Mouse (Mus musculus): ENCODE measurements around the gene Disc1. TPM values are rescaled to one million over a fixed set of nuclear protein-coding genes. Genes with fewer than 3 reads are reported as not detected.

Disc1 gene
- polyA plus RNA-seq, 2 experiments, result 2.2 to 3.2 TPM

DNA sequence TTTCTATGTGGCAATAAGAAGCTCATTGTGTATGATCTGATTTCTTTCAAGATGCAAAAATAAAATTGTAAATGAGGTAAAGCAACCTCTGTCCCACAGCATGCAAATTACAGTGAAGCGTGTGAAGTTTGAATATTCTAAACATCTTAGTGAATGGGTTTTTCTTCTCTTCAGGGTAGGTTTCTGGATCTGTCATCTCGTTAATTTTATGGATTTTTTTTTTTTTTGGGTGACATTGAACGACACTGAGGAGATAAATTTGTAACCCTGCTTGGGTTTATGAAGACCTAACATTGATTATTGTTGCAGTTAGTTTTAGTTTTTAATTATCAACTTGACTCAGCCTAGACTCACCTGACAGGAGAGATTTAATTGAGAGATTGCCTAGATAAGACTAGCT lies 43.1 kb downstream of the Disc1 start:
- 77% methylated on average over 3 of the region's 3 CpGs for WGBS
- no peak overlapping the region for H3K4me2 ChIP-seq (replicated peaks; ENCODE audit: low read depth, low read length, severe bottlenecking)
- H3K27me3 ChIP-seq (ENCODE audit: control insufficient read depth, insufficient read depth, low read length), result no peaks in the 10 kb centered on the region
- no peak overlapping the region for H3K9ac ChIP-seq (ENCODE audit: low read depth, low read length, severe bottlenecking)
- H3K36me3 ChIP-seq (ENCODE audit: control insufficient read depth, insufficient read depth, low read length), result no peaks in the 10 kb centered on the region
- no peaks in the 10 kb centered on the region for H3K9me3 ChIP-seq (ENCODE audit: control insufficient read depth, low read length)
- DNase-seq (ENCODE audit: low spot score) (no peak), ATAC-seq (ENCODE audit: low FRiP score, low read depth) (no peak)
- H3K4me1 ChIP-seq (ENCODE audit: control insufficient read depth, insufficient read depth, low read length), result no peaks in the 10 kb centered on the region
- TF ChIP-seq POLR2A (IDR thresholded peaks at IDR 0.05; ENCODE audit: borderline replicate concordance, extremely low read depth, insufficient read depth, insufficient read length), result no peak
- H3K4me3 ChIP-seq (replicated peaks; ENCODE audit: low read length), result no peak overlapping the region
- no peak overlapping the region for H3K27ac ChIP-seq (replicated peaks; ENCODE audit: low read depth, low read length)

DNA sequence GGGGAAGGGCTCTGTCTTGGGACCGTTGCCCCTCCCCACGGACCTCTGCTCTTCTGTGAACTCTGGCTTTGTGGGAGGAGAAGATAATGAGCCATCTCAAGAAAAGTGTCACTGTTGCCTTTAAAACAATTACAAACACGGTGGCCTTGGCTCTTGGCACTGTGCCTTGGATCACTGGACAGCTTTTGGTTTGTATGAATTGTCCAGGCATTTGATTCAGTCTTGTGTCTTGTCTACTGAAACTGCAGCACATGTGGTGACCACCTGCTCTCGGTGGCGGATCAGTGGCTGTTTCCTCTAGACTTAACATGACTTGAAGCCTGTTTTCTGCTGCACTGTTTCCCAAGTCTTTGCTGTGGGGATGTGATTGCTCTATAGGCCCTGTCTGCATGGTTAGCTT lies 44.1 kb downstream of the Disc1 start:
- H3K9me3 ChIP-seq (ENCODE audit: control insufficient read depth, low read length), result no peaks in the 10 kb centered on the region
- H3K27me3 ChIP-seq (ENCODE audit: control insufficient read depth, insufficient read depth, low read length), result no peaks in the 10 kb centered on the region
- DNase-seq (ENCODE audit: low spot score), result peak; percentile 45
- no peak overlapping the region for H3K27ac ChIP-seq (replicated peaks; ENCODE audit: low read depth, low read length)
- WGBS, result 36% methylated on average over 5 of the region's 5 CpGs
- H3K4me1 ChIP-seq (ENCODE audit: control insufficient read depth, insufficient read depth, low read length), result no peaks in the 10 kb centered on the region
- ATAC-seq (ENCODE audit: low FRiP score, low read depth), result no peak
- H3K9ac ChIP-seq (ENCODE audit: low read depth, low read length, severe bottlenecking), result no peak overlapping the region
- H3K4me3 ChIP-seq (replicated peaks; ENCODE audit: low read length), result no peak overlapping the region
- no peaks in the 10 kb centered on the region for H3K36me3 ChIP-seq (ENCODE audit: control insufficient read depth, insufficient read depth, low read length)
- H3K4me2 ChIP-seq (replicated peaks; ENCODE audit: low read depth, low read length, severe bottlenecking), result no peak overlapping the region
- no peak for TF ChIP-seq POLR2A (IDR thresholded peaks at IDR 0.05; ENCODE audit: borderline replicate concordance, extremely low read depth, insufficient read depth, insufficient read length)

GRCm38 (mm10) chr8:125102303-125102702 lies 48.3 kb downstream of the Disc1 start:
- H3K4me1 ChIP-seq (ENCODE audit: control insufficient read depth, insufficient read depth, low read length), result no peaks in the 10 kb centered on the region
- TF ChIP-seq POLR2A (IDR thresholded peaks at IDR 0.05; ENCODE audit: borderline replicate concordance, extremely low read depth, insufficient read depth, insufficient read length), result no peak
- no peaks in the 10 kb centered on the region for H3K36me3 ChIP-seq (ENCODE audit: control insufficient read depth, insufficient read depth, low read length)
- H3K4me2 ChIP-seq (replicated peaks; ENCODE audit: low read depth, low read length, severe bottlenecking), result no peak overlapping the region
- no peaks in the 10 kb centered on the region for H3K9me3 ChIP-seq (ENCODE audit: control insufficient read depth, low read length)
- ATAC-seq (ENCODE audit: low FRiP score, low read depth) (no peak), DNase-seq (ENCODE audit: low spot score) (no peak)
- H3K9ac ChIP-seq (ENCODE audit: low read depth, low read length, severe bottlenecking), result no peak overlapping the region
- 75% methylated on average over 13 of the region's 13 CpGs for WGBS
- no peaks in the 10 kb centered on the region for H3K27me3 ChIP-seq (ENCODE audit: control insufficient read depth, insufficient read depth, low read length)
- no peak overlapping the region for H3K27ac ChIP-seq (replicated peaks; ENCODE audit: low read depth, low read length)
- no peak overlapping the region for H3K4me3 ChIP-seq (replicated peaks; ENCODE audit: low read length)

DNA sequence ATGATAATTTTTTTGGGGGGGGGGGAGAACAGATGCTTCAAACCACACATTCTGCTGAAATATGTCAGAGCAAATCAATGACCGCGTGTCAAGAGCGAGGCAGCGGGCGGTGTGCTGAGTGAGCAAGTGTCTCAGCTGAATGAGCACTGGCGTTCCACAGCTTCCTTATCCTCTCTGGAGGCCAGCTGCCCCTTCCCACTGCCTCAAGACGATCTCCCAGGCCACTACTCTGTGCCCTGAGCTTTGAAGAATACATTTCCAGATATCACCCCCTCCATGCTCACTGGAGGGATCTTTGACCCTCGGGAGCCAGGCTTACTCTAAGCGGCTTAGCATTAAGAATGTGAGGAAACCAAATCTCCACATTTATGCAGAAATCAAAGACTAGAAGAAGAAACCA lies 59.2 kb downstream of the Disc1 start:
- Histone ChIP-seq H3K27ac (replicated peaks; ENCODE audit: low read depth, low read length) (no peak overlapping the region), H3K4me3 (replicated peaks; ENCODE audit: low read length) (no peak overlapping the region), H3K36me3 (ENCODE audit: control insufficient read depth, insufficient read depth, low read length) (no peaks in the 10 kb centered on the region), H3K27me3 (ENCODE audit: control insufficient read depth, insufficient read depth, low read length) (no peaks in the 10 kb centered on the region), H3K4me1 (ENCODE audit: control insufficient read depth, insufficient read depth, low read length) (no peaks in the 10 kb centered on the region), H3K9ac (ENCODE audit: low read depth, low read length, severe bottlenecking) (no peak overlapping the region), H3K4me2 (replicated peaks; ENCODE audit: low read depth, low read length, severe bottlenecking) (no peak overlapping the region), H3K9me3 (ENCODE audit: control insufficient read depth, low read length) (no peaks in the 10 kb centered on the region)
- WGBS, result 67% methylated on average over 9 of the region's 9 CpGs
- no peak for TF ChIP-seq POLR2A (IDR thresholded peaks at IDR 0.05; ENCODE audit: borderline replicate concordance, extremely low read depth, insufficient read depth, insufficient read length)
- ATAC-seq (ENCODE audit: low FRiP score, low read depth) (no peak), DNase-seq (ENCODE audit: low spot score) (no peak)

DNA sequence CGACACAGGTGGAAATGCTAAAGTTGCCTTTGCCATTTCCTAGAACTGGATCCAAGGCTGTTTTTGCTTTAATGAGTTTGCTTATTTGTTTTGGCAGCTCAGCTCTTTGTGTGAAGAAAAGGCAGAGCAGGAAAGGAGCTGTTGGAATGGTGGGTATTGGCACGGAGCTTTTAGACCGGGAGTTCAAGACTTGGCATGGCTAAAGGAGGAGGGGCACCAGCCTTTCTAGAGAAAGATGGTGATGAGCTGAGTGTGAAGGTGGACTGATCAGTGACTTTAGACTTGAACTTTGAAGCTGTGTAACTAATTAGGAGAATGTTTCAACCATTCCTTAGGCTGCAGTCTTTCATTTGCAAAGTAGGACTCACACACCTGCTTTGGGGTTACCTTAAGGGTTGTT lies 59.8 kb downstream of the Disc1 start:
- DNase-seq (ENCODE audit: low spot score), result no peak
- no peaks in the 10 kb centered on the region for H3K27me3 ChIP-seq (ENCODE audit: control insufficient read depth, insufficient read depth, low read length)
- H3K4me3 ChIP-seq (replicated peaks; ENCODE audit: low read length), result no peak overlapping the region
- no peak for TF ChIP-seq POLR2A (IDR thresholded peaks at IDR 0.05; ENCODE audit: borderline replicate concordance, extremely low read depth, insufficient read depth, insufficient read length)
- no peak overlapping the region for H3K9ac ChIP-seq (ENCODE audit: low read depth, low read length, severe bottlenecking)
- no peaks in the 10 kb centered on the region for H3K36me3 ChIP-seq (ENCODE audit: control insufficient read depth, insufficient read depth, low read length)
- 72% methylated on average over 3 of the region's 3 CpGs for WGBS
- H3K9me3 ChIP-seq (ENCODE audit: control insufficient read depth, low read length), result no peaks in the 10 kb centered on the region
- no peaks in the 10 kb centered on the region for H3K4me1 ChIP-seq (ENCODE audit: control insufficient read depth, insufficient read depth, low read length)
- no peak for ATAC-seq (ENCODE audit: low FRiP score, low read depth)
- H3K27ac ChIP-seq (replicated peaks; ENCODE audit: low read depth, low read length), result no peak overlapping the region
- H3K4me2 ChIP-seq (replicated peaks; ENCODE audit: low read depth, low read length, severe bottlenecking), result no peak overlapping the region

- H3K4me2 ChIP-seq (replicated peaks; ENCODE audit: low read depth, low read length, severe bottlenecking), result no peak overlapping the region
- no peaks in the 10 kb centered on the region for H3K4me1 ChIP-seq (ENCODE audit: control insufficient read depth, insufficient read depth, low read length)
- ATAC-seq (ENCODE audit: low FRiP score, low read depth) (no peak), DNase-seq (ENCODE audit: low spot score) (no peak)
- H3K27me3 ChIP-seq (ENCODE audit: control insufficient read depth, insufficient read depth, low read length), result no peaks in the 10 kb centered on the region
- no peaks in the 10 kb centered on the region for H3K36me3 ChIP-seq (ENCODE audit: control insufficient read depth, insufficient read depth, low read length)
- H3K27ac ChIP-seq (replicated peaks; ENCODE audit: low read depth, low read length), result no peak overlapping the region
- no peak overlapping the region for H3K9ac ChIP-seq (ENCODE audit: low read depth, low read length, severe bottlenecking)
- no peak for TF ChIP-seq POLR2A (IDR thresholded peaks at IDR 0.05; ENCODE audit: borderline replicate concordance, extremely low read depth, insufficient read depth, insufficient read length)
- no peak overlapping the region for H3K4me3 ChIP-seq (replicated peaks; ENCODE audit: low read length)
- 53% methylated on average over 5 of the region's 5 CpGs for WGBS
- H3K9me3 ChIP-seq (ENCODE audit: control insufficient read depth, low read length), result no peaks in the 10 kb centered on the region
Observed at GRCm38 (mm10) chr8:125115321-125115720, 61.3 kb downstream of the Disc1 start.
